Mouse (Mus musculus) frontal cortex, adult 2 months (tissue): ENCODE data around the gene Fam181a. TPM values are rescaled to one million over a fixed set of nuclear protein-coding genes. Genes with fewer than 3 reads are reported as not detected.

Experiments
- DNase-seq, 2 experiments: peaks; one replicate each; pipeline ENCODE4 v3.0.0; 2022; ENCODE audit warnings: low spot score in 1 of 2; ENCODE audit errors: extremely low spot score in 1 of 2
- polyA plus RNA-seq: library from polyadenylated mRNA; depleted of rRNA; stranded (reverse); fragments of >200 nt; gene quantifications from 2 replicates; pipeline ENCODE4 v1.2.3, GENCODE M21; 2012; rRNA removed

Gene Fam181a
- polyA plus RNA-seq, 1 experiment = 7.1 TPM

- peak in 1 of 2 experiments; percentile 58 for DNase-seq
Observed at GRCm38 (mm10) chr12:103353538-103353937, 42.8 kb downstream of the Fam181a start.

- no peak for DNase-seq
Observed at GRCm38 (mm10) chr12:103355746-103356414, 45.1 kb downstream of the Fam181a start, which contains the start of gene Asb2. TSS of gene Asb2 (minus strand) at chr12:103356001.

GRCm38 (mm10) chr12:103356415-103356748 is 45.6 kb downstream of the Fam181a start:
- peak in 1 of 2 experiments; percentile 37 for DNase-seq

- peak in 1 of 2 experiments; percentile 34 for DNase-seq
Observed at GRCm38 (mm10) chr12:103358216-103358615, 47.4 kb downstream of the Fam181a start.

- DNase-seq = no peak
Observed at GRCm38 (mm10) chr12:103358951-103359801, 48.4 kb downstream of the Fam181a start.

GRCm38 (mm10) chr12:103360812-103361211 is 50.0 kb downstream of the Fam181a start:
- DNase-seq = no peak

- DNase-seq = no peak
Observed at GRCm38 (mm10) chr12:103361539-103362307, 50.9 kb downstream of the Fam181a start.

- DNase-seq = no peak
Observed at GRCm38 (mm10) chr12:103362336-103362735, 51.6 kb downstream of the Fam181a start.

Other genes starting within 250 kb of the Fam181a start
- gene Prima1, start 68.8 kb upstream of the Fam181a start, polyA plus RNA-seq = 7.2 and 7.8 TPM in 2 replicates
- 7.6 TPM in 2 replicates for gene Asb2, start 45.0 kb downstream of the Fam181a start, polyA plus RNA-seq
- 23.6 and 24.4 TPM in 2 replicates for gene Otub2, start 77.7 kb downstream of the Fam181a start, polyA plus RNA-seq
- 1.00 and 1.6 TPM in 2 replicates for gene 9330161L09Rik, start 96.8 kb downstream of the Fam181a start, polyA plus RNA-seq
- 136 and 141 TPM in 2 replicates for gene Ddx24, start 114.9 kb downstream of the Fam181a start, polyA plus RNA-seq
- gene Ifi27, start 123.2 kb downstream of the Fam181a start, polyA plus RNA-seq = 117 and 120 TPM in 2 replicates
- gene Ifi27l2a, start 132.7 kb downstream of the Fam181a start, polyA plus RNA-seq = 14.3 and 15.4 TPM in 2 replicates
- not detected in 2 replicates for gene Ifi27l2b, start 146.2 kb downstream of the Fam181a start, polyA plus RNA-seq
- 20.8 and 23.5 TPM in 2 replicates for gene Ppp4r4, start 221.3 kb downstream of the Fam181a start, polyA plus RNA-seq